Mouse (Mus musculus) heart, embryonic 16.5 days (tissue): ENCODE results near the gene Nktr. TPM values are rescaled to one million over a fixed set of nuclear protein-coding genes. Genes with fewer than 3 reads are reported as not detected.

Experiments used
- ATAC-seq: fragments of 200-750 bp; cut with Nextera tagmentation; replicated peaks from 2 replicates; pipeline ENCODE4 v1.8.0; 2017; ENCODE audit warnings: moderate number of reproducible peaks; ENCODE audit not compliant: insufficient read depth, low FRiP score; ENCODE audit errors: extremely low read depth
- H3K27ac ChIP-seq: fragments of 300-500 bp; sonication (generic); 2 replicates; pipeline ENCODE4 v1.5.1; 2014; ENCODE audit warnings: mild to moderate bottlenecking, low read length, control low read depth, moderate library complexity
- H3K27me3 ChIP-seq: fragments of 300-500 bp; sonication (generic); 2 replicates; pipeline ENCODE4 v1.6.1; 2014; ENCODE audit warnings: low read length, mixed read lengths; ENCODE audit not compliant: control insufficient read depth, insufficient read depth
- H3K36me3 ChIP-seq: fragments of 300-500 bp; sonication (generic); 2 replicates; pipeline ENCODE4 v1.6.1; 2014; ENCODE audit not compliant: control insufficient read depth, insufficient read depth
- H3K4me1 ChIP-seq: fragments of 300-500 bp; sonication (generic); 2 replicates; pipeline ENCODE4 v1.6.1; 2014; ENCODE audit warnings: low read length, mixed read lengths; ENCODE audit not compliant: control insufficient read depth, insufficient read depth
- H3K4me2 ChIP-seq: fragments of 300-500 bp; sonication (generic); 2 replicates; pipeline ENCODE4 v1.6.1; 2014; ENCODE audit warnings: low read depth, mild to moderate bottlenecking, control low read depth, low read length
- H3K4me3 ChIP-seq: fragments of 300-500 bp; sonication (generic); 2 replicates; pipeline ENCODE4 v1.5.1; 2014; ENCODE audit warnings: mild to moderate bottlenecking, control low read depth, low read length
- H3K9ac ChIP-seq: fragments of 300-500 bp; sonication (generic); 2 replicates; pipeline ENCODE4 v1.6.1; 2014; ENCODE audit warnings: low read length, control low read depth
- H3K9me3 ChIP-seq: fragments of 300-500 bp; sonication (generic); replicated peaks from 2 replicates; pipeline ENCODE4 v1.6.1; 2016; ENCODE audit warnings: low read length; ENCODE audit not compliant: control insufficient read depth
- WGBS: fragments of 180-500 bp; shearing (Covaris S2); extraction: QIAGEN DNeasy Blood & Tissue Kit; methylation state at CpG from one replicate; pipeline ENCODE4 v1.1.7; 2014; 5-methylcytosine and 5-hydroxymethylcytosine counted together
- polyA plus RNA-seq: library from polyadenylated mRNA; unstranded; fragments of >200 nt; fragmentation: Nextera tagmentation; extraction: Ambion mirVana; gene quantifications from 2 replicates; pipeline ENCODE4 v1.2.1, GENCODE M21; 2015

The Nktr gene
- polyA plus RNA-seq, 1 experiment from 2014 or later = 45.3 TPM

GRCm38 (mm10) chr9:121704261-121704645, 14.7 kb upstream of the Nktr start:
- H3K27me3 ChIP-seq = no peaks in the 10 kb centered on the region
- no peak for ATAC-seq
- no peaks in the 10 kb centered on the region for H3K9me3 ChIP-seq
- WGBS = 37% methylated on average over 11 of the region's 11 CpGs
- no peaks in the 10 kb centered on the region for H3K36me3 ChIP-seq
- H3K4me3 ChIP-seq = peak overlapping the region; percentile 80
- H3K4me1 ChIP-seq = peaks cover 13% of the 10 kb centered on the region
- peak overlapping the region; percentile 91 for H3K4me2 ChIP-seq
- no peak overlapping the region; the same call in 1 of the 2 replicates for H3K27ac ChIP-seq
- peak overlapping the region; percentile 76 for H3K9ac ChIP-seq

GRCm38 (mm10) chr9:121704646-121705625, 14.0 kb upstream of the Nktr start, which contains the start of gene Sec22c:
Sec22c (minus strand) TSS chr9:121705490.
- peak within 1 kb of the TSS; percentile 75 for H3K27ac ChIP-seq
- no peaks in the 10 kb centered on the region for H3K36me3 ChIP-seq
- H3K4me2 ChIP-seq = peak within 1 kb of the TSS; percentile 91
- H3K9ac ChIP-seq = peak within 1 kb of the TSS; percentile 76
- H3K9me3 ChIP-seq = no peaks in the 10 kb centered on the region
- H3K4me1 ChIP-seq = peaks cover 17% of the 10 kb centered on the region
- 2% methylated on average over 69 of the region's 69 CpGs for WGBS
- H3K4me3 ChIP-seq = peak within 1 kb of the TSS; percentile 80
- ATAC-seq = peak; percentile 95
- H3K27me3 ChIP-seq = no peaks in the 10 kb centered on the region

- no peak overlapping the region for H3K9ac ChIP-seq
- no peak overlapping the region for H3K4me2 ChIP-seq
- no peaks in the 10 kb centered on the region for H3K9me3 ChIP-seq
- 79% methylated on average over 6 of the region's 6 CpGs for WGBS
- no peak overlapping the region for H3K4me3 ChIP-seq
- peaks cover 21% of the 10 kb centered on the region for H3K4me1 ChIP-seq
- H3K36me3 ChIP-seq = no peaks in the 10 kb centered on the region
- no peaks in the 10 kb centered on the region for H3K27me3 ChIP-seq
- no peak for ATAC-seq
- no peak overlapping the region for H3K27ac ChIP-seq
Observed at GRCm38 (mm10) chr9:121706029-121706675, 12.8 kb upstream of the Nktr start.

DNA sequence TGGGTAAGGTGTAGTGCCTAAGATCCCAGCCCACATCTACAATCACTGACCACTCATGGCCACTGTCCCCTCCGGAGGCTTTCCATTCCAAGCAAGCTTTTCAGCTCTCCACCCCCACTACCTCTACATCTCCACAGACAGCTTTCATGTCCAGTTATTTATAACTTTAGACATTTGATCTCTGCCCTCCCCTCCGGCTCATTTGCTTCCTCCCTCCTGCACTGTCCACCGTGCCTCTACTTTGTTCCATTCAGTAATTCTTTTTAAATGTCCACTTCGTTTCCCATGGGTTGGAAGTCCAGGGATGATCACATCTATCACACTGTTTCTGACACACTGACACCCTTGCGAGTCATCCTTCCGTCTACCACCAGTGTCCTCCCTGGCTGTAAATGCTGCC, 11.2 kb upstream of the Nktr start:
- Histone ChIP-seq H3K4me3 (no peak overlapping the region), H3K4me2 (no peak overlapping the region), H3K27ac (no peak overlapping the region), H3K27me3 (no peaks in the 10 kb centered on the region), H3K9ac (no peak overlapping the region), H3K36me3 (peaks cover 5% of the 10 kb centered on the region), H3K9me3 (no peaks in the 10 kb centered on the region), H3K4me1 (peaks cover 30% of the 10 kb centered on the region)
- no peak for ATAC-seq
- 42% methylated on average over 6 of the region's 6 CpGs for whole genome bisulfite sequencing

GRCm38 (mm10) chr9:121708506-121709486, 10.2 kb upstream of the Nktr start:
- H3K4me3 ChIP-seq = no peak overlapping the region
- no peaks in the 10 kb centered on the region for H3K27me3 ChIP-seq
- H3K36me3 ChIP-seq = peaks cover 14% of the 10 kb centered on the region
- no peaks in the 10 kb centered on the region for H3K9me3 ChIP-seq
- no peak overlapping the region for H3K27ac ChIP-seq
- peaks cover 30% of the 10 kb centered on the region for H3K4me1 ChIP-seq
- WGBS = 63% methylated on average over 7 of the region's 7 CpGs
- no peak for ATAC-seq
- H3K4me2 ChIP-seq = no peak overlapping the region
- no peak overlapping the region for H3K9ac ChIP-seq

DNA sequence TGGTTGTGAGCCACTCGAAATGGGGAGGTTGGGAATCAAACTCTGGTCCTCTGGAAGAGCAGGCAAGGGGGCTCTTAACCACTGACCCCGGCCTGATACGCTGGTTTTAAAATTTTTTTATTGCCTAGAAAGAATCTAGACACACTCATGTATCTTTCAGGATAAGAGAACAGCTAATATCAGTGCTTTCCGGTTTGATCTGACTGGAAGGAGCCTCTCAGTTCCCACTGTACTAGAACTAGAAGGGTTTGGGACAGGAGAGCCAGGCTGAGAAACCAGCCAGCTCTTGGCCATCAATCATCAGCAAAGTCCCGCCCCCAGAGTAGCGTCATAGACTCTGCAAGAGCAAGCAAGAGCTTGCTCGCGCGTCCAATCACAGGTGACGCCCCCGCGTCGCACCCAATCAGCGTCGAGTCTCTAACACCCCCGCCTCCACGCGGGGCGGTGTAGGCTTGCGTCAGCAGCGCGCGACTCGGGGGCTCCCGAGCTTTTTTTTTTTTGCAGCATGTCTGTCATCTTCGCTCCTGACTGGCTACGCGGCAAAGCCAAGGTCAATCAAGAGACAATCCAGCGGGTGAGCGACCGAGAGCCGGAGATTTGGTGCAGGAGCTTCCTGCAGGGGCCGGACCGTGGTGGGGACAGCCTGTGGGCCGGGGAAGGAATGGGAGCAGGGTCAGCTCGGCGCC, 8.9 kb upstream of the Nktr start, which contains the start of gene Ss18l2:
Gene Ss18l2, plus strand, starts transcription at position 432 of the 686 bp plus-strand sequence.
- 4% methylated on average over 37 of the region's 37 CpGs for WGBS
- Histone ChIP-seq H3K9me3 (no peaks in the 10 kb centered on the region), H3K27ac (peak within 1 kb of the TSS; percentile 99), H3K4me1 (peaks cover 24% of the 10 kb centered on the region), H3K4me2 (peak within 1 kb of the TSS; percentile 68), H3K4me3 (peak within 1 kb of the TSS; percentile 96), H3K27me3 (no peaks in the 10 kb centered on the region), H3K9ac (peak within 1 kb of the TSS; percentile 97), H3K36me3 (peaks cover 16% of the 10 kb centered on the region)
- ATAC-seq = peak; percentile 99

DNA sequence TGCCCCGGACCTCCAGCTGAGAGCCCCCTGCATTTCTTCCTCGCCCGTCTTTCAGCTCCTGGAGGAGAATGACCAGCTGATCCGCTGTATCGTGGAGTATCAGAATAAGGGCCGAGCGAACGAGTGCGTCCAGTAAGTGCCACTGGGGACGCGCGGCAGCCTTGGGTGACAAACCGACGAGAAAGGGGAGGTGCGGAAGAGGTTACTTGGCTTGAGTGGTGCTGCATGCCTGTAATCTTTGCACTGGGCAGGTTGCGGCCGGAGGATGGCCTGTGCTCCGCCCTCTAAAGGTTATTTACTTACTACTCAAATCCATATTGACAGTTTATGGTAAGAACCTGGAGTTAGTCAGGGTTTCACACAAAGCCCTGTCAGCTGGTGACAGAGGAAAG, 8.4 kb upstream of the Nktr start:
- H3K27me3 ChIP-seq = no peaks in the 10 kb centered on the region
- peak overlapping the region; percentile 96 for H3K4me3 ChIP-seq
- 0% methylated on average over 18 of the region's 18 CpGs for WGBS
- H3K9me3 ChIP-seq = no peaks in the 10 kb centered on the region
- peak overlapping the region; percentile 97 for H3K9ac ChIP-seq
- peaks cover 20% of the 10 kb centered on the region for H3K4me1 ChIP-seq
- peak; percentile 35 for ATAC-seq
- peaks cover 16% of the 10 kb centered on the region for H3K36me3 ChIP-seq
- peak overlapping the region; percentile 68 for H3K4me2 ChIP-seq
- peak overlapping the region; percentile 99 for H3K27ac ChIP-seq

DNA sequence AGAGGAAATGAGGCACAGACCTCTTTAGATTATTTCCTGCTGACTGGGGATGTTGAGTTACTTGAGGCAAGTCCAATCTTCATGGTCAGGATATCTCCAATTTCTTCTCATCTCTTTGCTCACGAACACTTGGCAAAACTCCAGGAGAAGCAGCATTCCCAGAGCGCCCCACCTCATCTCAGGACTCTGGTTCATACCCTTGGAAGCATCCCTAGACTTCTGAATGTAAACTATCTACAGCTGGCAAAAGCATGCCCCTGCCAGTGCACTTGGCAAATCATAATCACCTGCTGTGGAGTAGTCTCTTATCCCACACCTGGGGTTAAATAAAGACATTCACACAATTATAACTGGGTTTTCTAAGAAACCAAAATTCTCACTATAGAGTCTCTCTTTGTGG, 1.9 kb upstream of the Nktr start:
- WGBS = 71% methylated on average over 2 of the region's 2 CpGs
- no peak overlapping the region for H3K4me3 ChIP-seq
- H3K4me2 ChIP-seq = no peak overlapping the region
- no peak overlapping the region for H3K27ac ChIP-seq
- no peaks in the 10 kb centered on the region for H3K27me3 ChIP-seq
- H3K36me3 ChIP-seq = peaks cover 20% of the 10 kb centered on the region
- ATAC-seq = no peak
- H3K4me1 ChIP-seq = peaks cover 13% of the 10 kb centered on the region
- H3K9me3 ChIP-seq = peaks cover 4% of the 10 kb centered on the region; the same call in 1 of the 2 replicates
- no peak overlapping the region for H3K9ac ChIP-seq
